Mouse (Mus musculus): ENCODE data around the gene Ddi2. TPM values are rescaled to one million over a fixed set of nuclear protein-coding genes. Genes with fewer than 3 reads are reported as not detected.

Ddi2 gene
- total RNA-seq, 2 experiments from 2014 or later: 30.7 to 31.0 TPM

DNA sequence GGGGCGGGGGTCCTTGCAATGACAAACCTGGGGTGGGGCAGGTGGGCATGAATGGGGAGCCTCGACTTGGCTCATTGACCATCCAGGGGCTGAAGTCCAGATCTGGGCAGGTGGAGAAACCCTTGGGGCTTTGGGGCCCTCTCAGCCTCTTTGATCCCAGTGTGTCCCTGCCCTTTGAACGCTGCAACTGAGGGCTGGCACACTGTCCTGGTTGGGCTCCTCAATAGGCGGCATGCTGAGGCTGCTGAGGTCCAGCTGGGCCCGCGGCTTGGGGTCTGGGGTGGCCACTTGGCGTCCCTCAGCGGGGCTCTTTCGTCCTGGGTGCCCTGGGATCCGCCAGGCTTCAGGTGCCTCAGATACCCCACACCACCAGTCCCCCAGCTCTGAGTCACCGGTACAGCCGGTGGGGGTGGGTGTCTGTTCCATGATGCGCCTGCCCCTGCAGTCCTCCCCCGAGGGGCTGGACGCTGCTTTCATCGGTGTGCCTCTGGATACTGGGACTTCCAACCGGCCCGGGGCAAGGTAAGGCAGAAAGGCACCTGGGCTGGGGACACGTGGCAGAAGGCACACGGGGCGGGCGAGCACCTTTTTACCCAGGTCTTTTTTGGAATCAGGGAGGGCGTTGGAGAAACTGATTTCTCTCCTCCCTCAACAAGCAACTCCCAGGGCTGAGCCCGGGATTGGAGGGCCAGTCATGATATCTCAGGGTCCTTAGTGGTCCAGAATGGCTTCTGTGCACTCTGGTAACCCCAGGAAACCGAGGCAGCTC is 23.5 kb upstream of the Ddi2 start, which contains the start of gene Agmat:
Gene Agmat, plus strand, starts transcription at position 95 of the 769 bp plus-strand sequence.
- DNase-seq: no peak
- intact Hi-C loops (cut with DNase I): no loop called here

DNA sequence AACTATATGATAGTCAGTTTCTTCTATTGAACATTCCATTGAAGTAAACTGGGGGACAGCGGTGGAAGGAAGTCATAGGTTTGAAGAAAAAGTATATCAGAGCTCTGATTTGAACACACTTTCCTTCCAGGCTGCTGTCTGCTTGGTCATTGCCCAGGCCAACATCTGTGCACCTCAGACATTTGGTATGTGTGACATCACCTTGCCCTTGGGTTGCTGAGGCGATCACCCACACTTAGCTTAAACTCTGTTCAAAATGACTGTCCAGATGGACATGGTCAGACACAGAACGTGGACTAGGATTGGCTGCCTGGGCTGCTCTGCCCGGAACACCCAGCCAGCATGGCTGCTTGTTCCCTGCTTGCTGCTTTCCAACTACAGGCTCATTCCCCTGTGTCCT is 19.2 kb upstream of the Ddi2 start:
- intact Hi-C loops (cut with DNase I): no loop called here
- DNase-seq: no peak

DNA sequence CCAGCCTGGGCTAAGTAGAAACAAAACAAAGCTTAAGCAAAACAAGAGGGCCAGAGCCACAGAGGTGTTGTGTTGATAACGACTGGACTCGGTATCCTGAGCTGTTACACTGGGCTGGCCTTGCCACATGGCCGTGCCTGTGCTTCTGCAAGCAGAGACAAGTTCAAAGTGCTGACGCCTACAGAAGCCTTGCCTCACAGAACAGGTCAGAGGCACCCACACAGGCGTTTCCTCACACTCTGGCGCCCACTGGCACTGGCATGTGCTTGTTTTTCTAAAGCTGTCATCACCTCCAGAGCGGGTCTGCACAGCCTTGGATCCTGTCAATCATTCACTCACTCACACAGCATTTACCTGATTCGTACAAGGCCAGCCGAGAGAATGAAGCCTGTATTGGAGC is 18.6 kb upstream of the Ddi2 start:
- DNase-seq: no peak
- intact Hi-C loops (cut with DNase I): no loop called here

DNA sequence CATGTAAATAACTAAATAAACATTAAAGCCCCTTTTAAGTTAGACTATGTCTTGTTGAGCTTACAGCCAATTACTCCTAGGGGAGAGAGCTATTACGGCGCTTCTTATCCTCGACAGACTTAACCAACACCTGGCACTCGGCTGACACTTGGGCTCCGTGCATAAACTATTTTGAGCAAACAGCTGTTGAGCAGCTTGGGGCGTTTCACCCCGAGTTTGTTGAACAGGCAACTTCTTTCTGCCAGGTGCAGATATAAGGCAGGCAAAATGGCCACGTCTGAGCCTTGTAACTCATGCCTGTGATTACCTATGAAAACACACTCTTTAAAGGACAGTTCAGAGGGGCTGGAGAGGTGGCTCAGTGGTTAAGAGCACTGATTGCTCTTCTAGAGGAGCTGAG is 14.8 kb upstream of the Ddi2 start:
- no peak for DNase-seq
- intact Hi-C loops (cut with DNase I): no loop called here

DNA sequence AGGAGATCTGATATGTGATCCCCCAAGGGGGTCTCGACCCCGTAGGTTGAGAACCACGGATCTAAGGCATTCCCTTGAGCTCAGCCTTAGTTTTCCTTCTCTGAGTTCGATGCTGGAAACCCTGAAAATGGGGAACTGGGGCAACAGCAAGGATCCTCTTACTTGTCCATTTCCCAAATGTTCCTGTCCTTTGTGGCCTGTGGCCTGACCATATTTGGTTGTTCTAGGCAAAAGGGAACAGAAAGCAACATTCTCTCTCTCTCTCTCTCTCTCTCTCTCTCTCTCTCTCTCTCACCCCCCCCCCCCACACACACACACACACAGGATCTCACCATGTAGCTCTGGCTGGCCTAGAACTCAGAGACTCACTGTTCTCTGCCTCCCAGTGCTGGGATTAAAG is 13.6 kb upstream of the Ddi2 start:
- intact Hi-C loops (cut with DNase I): no loop called here

DNA sequence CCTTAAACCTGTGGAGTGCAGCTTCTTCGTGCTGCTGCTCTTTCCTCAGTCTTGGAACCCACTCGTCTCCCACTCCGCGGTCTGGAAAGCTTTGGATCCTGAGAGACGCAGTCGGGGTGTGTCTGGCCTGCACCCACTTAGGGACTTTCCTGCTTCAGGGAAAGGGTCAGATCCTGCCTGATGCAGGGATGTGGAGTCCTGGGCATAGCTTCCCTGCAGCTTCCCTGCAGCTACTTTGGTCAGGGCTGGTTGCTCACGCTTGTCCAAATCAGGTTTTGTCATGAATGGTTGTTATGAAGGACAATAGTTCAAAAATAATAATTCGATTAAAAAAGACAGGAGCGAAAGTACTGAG is 12.0 kb upstream of the Ddi2 start:
- intact Hi-C loops (cut with DNase I): no loop called here
- no peak for DNase-seq

More for the DNA sequence above, 13.6 kb upstream of the Ddi2 start:
- DNase-seq: no peak

DNA sequence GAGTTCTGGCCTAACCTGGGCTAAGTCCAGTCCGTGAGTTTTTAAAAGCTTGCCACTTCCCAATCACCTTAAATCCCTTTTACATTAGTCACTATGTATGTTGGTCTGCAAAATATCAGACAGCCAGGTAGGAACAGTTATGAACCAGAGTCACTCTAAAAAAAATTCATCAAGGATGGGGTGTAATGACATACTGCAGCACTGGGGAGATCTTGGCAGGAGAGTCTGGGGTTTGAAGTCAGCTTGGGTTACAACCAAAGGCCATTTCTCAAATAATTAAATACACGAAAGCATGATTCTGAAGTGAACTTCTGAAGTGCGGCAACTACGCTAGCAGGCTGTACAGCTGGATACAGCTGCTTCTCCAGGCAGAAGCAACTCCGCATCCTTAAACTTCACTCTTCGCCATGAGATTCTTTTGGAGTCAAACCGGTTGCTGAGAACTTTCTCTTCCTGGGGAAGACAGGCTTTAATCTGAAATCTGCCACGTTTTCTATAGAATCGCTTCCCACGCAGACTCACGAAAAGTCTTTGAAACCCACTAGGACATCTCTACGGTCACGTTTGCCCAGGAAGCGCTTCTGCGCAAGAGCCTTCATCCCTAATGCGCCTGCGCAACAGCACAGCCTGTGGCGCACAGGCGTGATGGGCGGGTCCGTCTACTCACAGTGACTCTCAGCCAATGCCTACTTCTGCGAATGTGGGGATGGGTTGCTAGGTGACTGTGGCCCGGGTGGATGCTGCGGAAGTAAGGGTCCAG is 11.4 kb upstream of the Ddi2 start:
- intact Hi-C loops (cut with DNase I): no loop called here

DNA sequence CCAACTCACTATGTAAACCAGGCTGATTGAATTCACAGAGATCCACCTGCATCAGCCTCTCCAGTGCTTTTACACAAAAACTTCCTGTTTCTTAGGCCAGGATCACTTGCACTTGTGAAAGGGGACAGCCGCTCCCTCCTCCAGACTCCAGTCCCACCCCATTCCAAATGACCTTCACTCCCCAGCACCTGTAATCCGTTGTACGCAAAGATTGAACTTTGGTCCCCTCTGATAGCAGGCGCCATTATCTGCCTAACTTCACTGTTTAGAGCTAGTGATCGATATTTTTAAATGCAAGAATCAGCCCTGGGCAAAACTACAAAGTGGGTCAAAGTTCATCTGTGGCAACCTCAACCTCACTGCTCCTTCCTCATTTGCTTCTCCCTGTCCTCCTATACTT is 8.5 kb upstream of the Ddi2 start:
- no peak for DNase-seq

More for the DNA sequence above, 11.4 kb upstream of the Ddi2 start:
- peak; percentile 83 to 87 for DNase-seq

DNA sequence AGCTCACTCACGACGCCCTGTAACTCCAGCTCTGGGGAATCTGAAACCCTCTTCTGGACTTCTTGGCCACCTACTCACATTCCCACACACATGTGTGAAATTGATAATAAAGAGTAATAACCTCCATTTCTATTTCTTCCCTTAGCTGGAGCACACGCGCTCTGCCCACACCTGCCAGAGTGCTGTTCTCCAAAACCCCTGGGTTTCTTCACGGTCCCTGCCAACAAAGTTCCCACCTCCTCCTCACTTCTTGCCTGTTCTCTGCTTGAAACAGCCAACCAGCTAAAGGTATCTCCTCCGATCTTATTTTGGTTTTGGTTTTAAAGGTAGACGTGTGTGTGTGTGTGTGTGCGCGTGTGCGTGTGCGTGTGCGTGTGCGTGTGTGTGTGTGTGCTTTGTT is 7.2 kb upstream of the Ddi2 start:
- DNase-seq: no peak
- intact Hi-C loops (cut with DNase I): no loop called here

More for the DNA sequence above, 8.5 kb upstream of the Ddi2 start:
- intact Hi-C loops (cut with DNase I): no loop called here

DNA sequence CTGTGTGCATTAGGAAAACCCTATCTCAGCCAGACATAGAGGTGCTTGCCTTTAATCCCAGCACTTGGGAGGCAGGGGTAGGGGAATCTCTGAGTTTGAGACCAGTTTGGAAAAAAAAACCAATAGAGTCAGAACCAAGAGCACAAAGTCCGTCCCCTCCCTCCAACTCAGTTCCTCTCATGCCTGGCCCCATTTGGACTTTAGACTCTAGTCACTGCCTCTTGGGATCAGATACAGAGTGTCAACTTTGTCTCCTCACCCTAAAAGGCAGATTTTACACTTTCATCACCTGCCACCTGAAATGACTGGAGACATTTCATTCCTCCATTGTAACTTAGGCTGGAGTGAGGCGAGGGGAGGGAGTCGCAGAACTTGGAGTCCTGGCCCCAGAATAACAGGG is 6.0 kb upstream of the Ddi2 start:
- intact Hi-C loops (cut with DNase I): no loop called here
- no peak for DNase-seq

DNA sequence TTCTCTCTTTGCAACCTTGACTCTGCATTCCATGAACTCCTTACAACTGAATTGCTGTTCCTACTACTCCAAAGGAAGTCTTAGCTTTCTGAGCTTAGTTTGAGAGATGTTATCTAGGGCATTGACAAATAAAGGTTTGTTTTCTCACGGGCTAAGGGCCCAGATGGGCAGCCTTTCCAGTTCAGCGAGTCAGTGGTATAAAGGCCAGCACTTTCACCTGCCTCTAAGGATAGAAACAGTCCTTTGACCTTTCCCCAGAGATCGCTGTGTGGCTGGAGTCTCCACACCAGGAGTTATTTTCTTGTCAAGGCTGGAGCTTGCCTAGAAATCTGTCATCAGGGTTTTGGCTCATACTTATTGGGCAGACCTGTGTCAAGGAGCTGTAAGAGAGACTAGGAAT is 2.5 kb upstream of the Ddi2 start:
- no peak for DNase-seq
- intact Hi-C loops (cut with DNase I): no loop called here

DNA sequence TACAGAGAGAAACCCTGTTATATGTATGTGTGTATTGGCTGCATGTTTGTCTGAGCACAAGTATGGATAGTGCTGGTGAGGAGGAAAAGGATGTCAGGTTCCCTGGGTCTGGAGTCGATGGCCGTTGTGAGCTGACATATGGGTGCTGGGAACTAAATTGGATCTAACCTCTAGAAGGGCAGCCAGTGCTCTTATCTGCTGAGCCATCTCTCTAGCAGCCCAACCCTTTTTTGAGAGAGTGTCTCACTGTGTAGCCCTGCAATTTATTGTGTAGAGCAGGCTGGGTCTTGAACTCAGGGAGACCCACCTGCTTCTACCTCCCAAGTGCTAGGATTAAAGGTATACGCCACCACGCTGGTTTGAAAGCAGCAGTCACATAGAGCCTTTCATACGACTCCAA is 2.1 kb upstream of the Ddi2 start:
- intact Hi-C loops (cut with DNase I): no loop called here
- no peak for DNase-seq

DNA sequence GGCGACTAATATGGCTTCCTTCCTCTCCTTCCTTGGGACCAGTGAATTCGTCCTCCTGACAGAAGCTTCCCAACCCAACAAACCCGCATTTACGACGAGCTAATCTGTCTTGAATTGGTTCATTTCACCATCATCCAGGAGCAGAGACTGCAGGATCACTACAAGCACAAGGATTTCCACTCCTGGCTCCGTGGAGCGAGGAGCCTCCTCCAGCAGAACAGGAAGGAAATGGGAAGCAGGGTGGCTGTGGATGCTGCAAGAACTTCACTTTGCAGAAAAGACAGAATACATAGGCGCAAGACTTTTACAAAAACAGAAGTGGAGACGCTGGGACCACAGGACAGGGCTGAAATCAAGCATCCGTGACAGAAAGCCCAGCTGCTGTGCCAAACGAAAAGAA is 1.4 kb upstream of the Ddi2 start:
- DNase-seq: no peak
- intact Hi-C loops (cut with DNase I): loop anchor here (5.0 kb wide), 2 partner anchors 43 to 63 kb away; no protein-coding TSS in a partner anchor

DNA sequence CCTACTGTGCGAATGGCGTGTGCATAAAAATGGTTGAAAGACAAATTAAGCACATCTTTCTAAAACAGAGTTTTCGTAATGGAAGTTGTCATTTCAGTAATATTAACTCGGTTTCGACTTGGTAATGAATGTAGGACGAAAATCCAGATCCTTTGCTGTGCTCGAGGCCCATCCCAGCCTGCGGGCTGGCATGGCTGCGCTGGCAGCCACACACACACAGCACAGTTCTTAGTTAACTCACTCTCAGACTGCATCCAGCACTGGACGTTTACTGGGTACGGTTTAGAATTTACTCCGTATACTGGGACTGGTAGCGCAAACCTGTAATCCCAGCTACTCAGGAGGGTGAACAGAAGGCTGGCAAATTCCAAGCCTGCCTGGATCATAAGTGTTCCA is 452 bp upstream of the Ddi2 start:
- no peak for DNase-seq
- intact Hi-C loops (cut with DNase I): loop anchor here (2.0 to 5.0 kb wide), 3 partner anchors 44 to 64 kb away; no protein-coding TSS in a partner anchor

DNA sequence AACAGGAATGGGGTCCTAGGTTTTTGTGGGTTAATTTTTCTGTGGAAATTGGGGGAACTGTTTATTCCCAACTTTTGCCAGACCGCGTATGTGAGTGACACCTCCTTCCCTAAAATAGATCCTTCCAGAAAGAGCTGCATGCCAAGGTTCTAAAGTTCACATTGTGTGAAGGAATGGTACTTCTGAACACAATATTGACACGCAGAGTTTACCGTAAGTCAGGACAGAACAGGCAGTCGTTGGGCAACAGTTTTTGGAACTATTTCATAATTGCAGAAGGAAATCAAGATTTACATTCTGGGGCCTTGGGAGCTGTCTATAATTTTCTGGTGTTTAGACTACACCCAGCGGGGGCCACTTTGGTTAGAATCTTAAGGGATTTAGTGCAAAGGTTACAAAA is 1.3 kb downstream of the Ddi2 start:
- no peak for DNase-seq
- intact Hi-C loops (cut with DNase I): loop anchor here (2.0 to 5.0 kb wide), 3 partner anchors 45 to 65 kb away; no protein-coding TSS in a partner anchor

DNA sequence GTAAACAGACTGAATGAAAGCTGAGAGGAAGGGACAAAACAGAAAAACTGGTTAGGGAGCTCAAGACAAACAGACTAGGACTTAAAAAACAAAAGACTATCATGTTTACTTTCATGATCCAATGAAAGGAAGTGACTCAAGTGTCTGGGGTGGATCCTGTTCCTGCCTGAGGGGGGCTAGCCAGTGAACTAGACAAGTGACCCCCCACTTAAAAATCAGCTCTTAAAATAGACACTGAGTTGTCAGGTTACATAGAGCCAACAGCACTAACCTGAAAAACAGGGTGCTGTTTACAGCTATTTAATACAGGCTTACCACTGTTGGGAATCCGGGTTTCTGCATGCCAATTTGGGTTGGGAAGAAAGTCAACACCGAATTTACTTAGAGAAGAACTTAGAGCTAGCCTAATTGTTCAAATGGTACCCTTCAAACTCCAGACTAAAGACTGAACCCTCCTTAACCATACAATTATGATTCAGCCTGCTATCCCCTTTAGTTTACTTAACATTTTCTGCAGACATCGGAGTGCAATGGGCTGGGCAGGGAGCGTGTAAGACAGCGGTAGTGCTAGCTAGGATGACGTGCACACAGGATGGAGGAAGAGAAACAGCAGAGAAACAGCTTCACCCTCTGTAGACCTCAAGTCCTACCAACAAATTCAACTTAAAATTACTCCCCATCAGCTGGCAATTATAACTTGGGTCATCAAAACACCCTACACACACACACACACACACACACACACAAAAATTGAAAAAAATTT is 2.3 kb downstream of the Ddi2 start:
- intact Hi-C loops (cut with DNase I): loop anchor here (5.0 kb wide), 2 partner anchors 46 to 66 kb away; no protein-coding TSS in a partner anchor
- no peak for DNase-seq

DNA sequence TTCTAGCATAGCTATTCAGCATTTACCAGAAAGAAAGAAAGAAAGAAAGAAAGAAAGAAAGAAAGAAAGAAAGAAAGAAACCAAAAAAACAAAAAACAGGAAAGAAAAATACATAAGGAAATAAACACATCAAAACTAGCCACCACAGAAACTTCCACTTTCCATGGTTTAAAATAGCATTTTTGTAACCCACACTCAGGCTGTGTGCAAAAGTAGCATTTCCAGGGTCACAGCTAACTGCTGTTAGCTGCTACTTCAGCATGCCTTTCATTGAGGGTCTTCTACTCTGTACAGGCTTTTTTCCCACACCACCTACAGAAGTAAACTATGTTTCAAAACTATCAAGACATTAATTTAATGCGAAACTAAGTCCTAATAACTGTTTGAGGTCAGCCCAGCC is 3.9 kb downstream of the Ddi2 start:
- DNase-seq: no peak
- intact Hi-C loops (cut with DNase I): no loop called here

DNA sequence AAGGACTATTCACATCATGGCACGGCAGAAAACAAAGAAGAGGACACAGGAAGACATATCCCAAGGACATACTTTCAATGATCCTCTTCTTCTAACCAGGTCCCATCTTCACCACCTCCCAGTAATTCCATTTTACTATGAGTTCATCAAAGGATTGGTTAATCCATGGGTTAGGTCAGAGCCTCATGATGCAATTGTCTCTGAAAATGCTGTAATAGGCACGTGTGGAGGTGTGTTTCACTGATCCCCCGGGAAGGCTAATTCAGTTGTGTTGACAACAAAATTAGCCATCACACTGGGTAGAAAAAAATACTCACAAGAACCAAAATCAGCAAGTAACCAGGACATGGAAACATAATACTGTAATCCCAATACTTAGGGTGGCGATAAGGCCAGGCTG is 5.6 kb downstream of the Ddi2 start:
- intact Hi-C loops (cut with DNase I): no loop called here
- no peak for DNase-seq

DNA sequence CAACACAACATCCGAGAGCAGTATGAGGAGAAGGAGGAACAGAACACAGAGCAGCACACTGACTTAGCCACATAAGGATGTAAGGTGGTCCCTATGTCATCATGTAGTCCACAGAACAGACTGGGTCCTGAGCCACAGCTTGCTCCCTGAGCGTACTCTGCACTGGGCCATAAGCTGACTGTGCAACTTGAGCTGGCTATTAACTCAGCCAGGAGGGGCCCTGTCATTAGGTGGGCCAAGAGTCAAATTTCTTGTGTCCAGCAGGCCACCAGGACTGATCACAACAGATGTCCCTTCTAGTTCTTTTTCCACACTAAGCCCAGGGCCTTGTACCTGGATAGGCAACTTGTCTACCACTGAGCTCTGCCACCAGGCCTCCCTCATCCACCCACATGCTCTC is 8.2 kb downstream of the Ddi2 start:
- intact Hi-C loops (cut with DNase I): no loop called here
- DNase-seq: no peak

DNA sequence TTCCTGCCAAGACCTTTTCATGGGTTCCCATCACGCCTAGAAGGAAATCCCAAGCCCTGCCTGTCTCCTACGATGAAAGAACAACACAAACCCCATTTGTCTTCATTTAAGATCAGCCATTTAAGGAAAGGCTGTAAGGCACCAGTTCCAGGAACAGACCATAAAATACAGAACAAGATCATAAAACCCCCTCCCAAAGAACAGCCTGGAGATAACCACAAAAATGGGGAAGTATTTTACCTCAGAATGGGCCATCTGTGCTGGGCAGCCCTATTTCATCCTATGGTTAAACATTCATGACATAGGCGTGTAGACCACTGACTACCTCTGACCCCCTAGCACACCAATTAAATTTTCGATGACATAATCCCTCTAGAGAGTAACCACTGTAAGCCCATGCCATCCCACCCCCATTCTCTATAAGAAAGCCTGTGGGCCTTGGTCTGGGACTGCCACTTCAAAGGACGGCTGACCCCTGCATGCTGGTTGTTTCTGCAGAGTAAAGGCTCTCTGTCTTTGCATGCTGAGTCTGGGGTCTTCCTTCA is 9.5 kb downstream of the Ddi2 start:
- DNase-seq: no peak
- intact Hi-C loops (cut with DNase I): no loop called here

DNA sequence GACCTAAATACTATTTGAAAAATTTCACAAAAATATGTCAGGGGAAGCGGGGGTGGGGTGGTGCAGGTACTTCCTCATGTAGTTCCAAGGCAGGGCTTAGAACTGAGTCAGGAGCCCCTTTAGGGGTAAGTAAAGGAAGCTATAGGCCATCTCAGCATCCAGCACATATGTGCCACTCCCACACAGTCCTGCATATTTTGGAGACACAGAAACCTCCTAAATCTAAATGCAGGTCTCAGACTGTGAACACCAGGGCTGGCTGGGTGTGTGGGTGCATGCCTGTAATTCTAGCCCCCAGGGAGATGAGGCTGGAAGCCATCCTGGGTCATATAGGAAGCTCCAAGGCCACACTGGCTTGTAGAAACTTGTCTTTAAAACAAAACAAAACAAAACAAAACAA is 12.0 kb downstream of the Ddi2 start:
- intact Hi-C loops (cut with DNase I): no loop called here
- no peak for DNase-seq
